Mouse (Mus musculus) CH12.LX (cell line): ENCODE data around the gene Wnt11. TPM values are rescaled to one million over a fixed set of nuclear protein-coding genes. Genes with fewer than 3 reads are reported as not detected.

Experiments used
- DNase-seq: peaks from one replicate; pipeline ENCODE4 v3.0.0-alpha.2; 2013; ENCODE audit errors: extremely low read depth
- H3K27ac ChIP-seq: 2 replicates; pipeline ENCODE4 v1.5.1; 2012; ENCODE audit warnings: low read depth, mild to moderate bottlenecking, control low read depth, moderate library complexity; ENCODE audit not compliant: insufficient read depth
- H3K27me3 ChIP-seq: replicated peaks from 2 replicates; pipeline ENCODE3; 2012; ENCODE audit warnings: inconsistent platforms
- H3K36me3 ChIP-seq, 2 experiments: replicated peaks in 1 of 2; 2 replicates each; pipeline versions ENCODE3 to v1.6.1; 2012; ENCODE audit warnings: inconsistent platforms in 1 of 2, low read length in 1 of 2, mild to moderate bottlenecking in 1 of 2, mixed read lengths in 1 of 2, moderate library complexity in 1 of 2; ENCODE audit not compliant: control insufficient read depth in 1 of 2, insufficient read depth in 1 of 2
- H3K4me1 ChIP-seq, 2 experiments: 2 replicates each; pipeline ENCODE4 v1.6.1; 2012; ENCODE audit warnings: inconsistent platforms in 1 of 2, moderate library complexity in 1 of 2; ENCODE audit not compliant: insufficient read depth in 2 of 2, control insufficient read depth in 1 of 2
- H3K4me2 ChIP-seq: 2 replicates; pipeline ENCODE4 v1.6.1; 2012; ENCODE audit warnings: low read depth, mild to moderate bottlenecking, control low read depth; ENCODE audit not compliant: poor library complexity, insufficient read depth, severe bottlenecking
- H3K4me3 ChIP-seq, 3 experiments: fragments of 150-350 bp in 1 of 3; sonication (generic) in 1 of 3; replicated peaks in 1 of 3; 2 replicates each; pipeline versions ENCODE3 to v1.5.1; 2011 to 2012; ENCODE audit warnings: low read depth in 2 of 3, low read length in 2 of 3, mild to moderate bottlenecking in 2 of 3, moderate library complexity in 2 of 3, control low read depth in 1 of 3, improper control_type of control experiment in 1 of 3, inconsistent platforms in 1 of 3, mixed read lengths in 1 of 3; ENCODE audit not compliant: poor library complexity in 1 of 3
- H3K79me2 ChIP-seq: replicated peaks from 2 replicates; pipeline ENCODE4 v1.6.1; 2012; ENCODE audit warnings: mild to moderate bottlenecking, moderate library complexity; ENCODE audit not compliant: control insufficient read depth, poor library complexity, insufficient read depth, severe bottlenecking; ENCODE audit errors: extremely low read depth
- H3K9ac ChIP-seq: 2 replicates; pipeline ENCODE4 v1.6.1; 2012; ENCODE audit warnings: low read depth, mild to moderate bottlenecking, control low read depth, moderate library complexity; ENCODE audit not compliant: insufficient read depth
- H3K9me3 ChIP-seq: replicated peaks from 2 replicates; pipeline ENCODE3; 2012; ENCODE audit warnings: low read length, inconsistent platforms, mixed read lengths
- CHD1 ChIP-seq: IDR thresholded peaks from 2 replicates; pipeline ENCODE4 v1.6.1; 2012; ENCODE audit warnings: low read depth, low read length, improper control_type of control experiment, inconsistent platforms
- CHD2 ChIP-seq: IDR thresholded peaks from 2 replicates; pipeline ENCODE4 v1.6.1; 2011; ENCODE audit warnings: low read length, improper control_type of control experiment
- CTCF ChIP-seq, 2 experiments: IDR thresholded peaks in 1 of 2; conservative IDR thresholded peaks in 1 of 2; 2 replicates each; pipeline ENCODE4 v1.5.1; 2011 to 2012; ENCODE audit warnings: low read depth in 2 of 2, low read length in 2 of 2, improper control_type of control experiment in 1 of 2, inconsistent platforms in 1 of 2, mild to moderate bottlenecking in 1 of 2, moderate library complexity in 1 of 2
- E2F4 ChIP-seq: IDR thresholded peaks from 2 replicates; pipeline ENCODE4 v1.6.1; 2011; ENCODE audit warnings: low read depth, low read length, improper control_type of control experiment; ENCODE audit not compliant: insufficient replicate concordance
- GABPA ChIP-seq: IDR thresholded peaks from 2 replicates; pipeline ENCODE4 v1.6.1; 2012; ENCODE audit warnings: low read depth, low read length, improper control_type of control experiment, inconsistent platforms; ENCODE audit not compliant: insufficient replicate concordance
- IRF4 ChIP-seq: IDR thresholded peaks from 2 replicates; pipeline ENCODE4 v1.6.1; 2014; ENCODE audit warnings: low read depth, mild to moderate bottlenecking, inconsistent platforms, low read length, improper control_type of control experiment
- JUN ChIP-seq: IDR thresholded peaks from 2 replicates; pipeline ENCODE4 v1.6.1; 2011; ENCODE audit warnings: low read depth, mild to moderate bottlenecking, low read length, improper control_type of control experiment, moderate library complexity; ENCODE audit not compliant: insufficient read depth
- KAT2A ChIP-seq: IDR thresholded peaks from 2 replicates; pipeline ENCODE4 v1.6.1; 2012; ENCODE audit warnings: low read length, improper control_type of control experiment, inconsistent platforms; ENCODE audit not compliant: insufficient replicate concordance
- MAZ ChIP-seq: IDR thresholded peaks from 2 replicates; pipeline ENCODE4 v1.6.1; 2012; ENCODE audit warnings: low read depth, mild to moderate bottlenecking, inconsistent platforms, low read length, improper control_type of control experiment, moderate library complexity
- MEF2A ChIP-seq: IDR thresholded peaks from 2 replicates; pipeline ENCODE4 v1.6.1; 2014; ENCODE audit warnings: low read depth, mild to moderate bottlenecking, inconsistent platforms, low read length, improper control_type of control experiment, borderline replicate concordance
- NRF1 ChIP-seq: IDR thresholded peaks from 2 replicates; pipeline ENCODE4 v1.6.1; 2014; ENCODE audit warnings: low read depth, mild to moderate bottlenecking, inconsistent platforms, low read length, improper control_type of control experiment, moderate library complexity
- PAX5 ChIP-seq: IDR thresholded peaks from 2 replicates; pipeline ENCODE4 v1.6.1; 2012; ENCODE audit warnings: low read length, inconsistent platforms, mixed read lengths
- POLR2AphosphoS2 ChIP-seq: IDR thresholded peaks from 2 replicates; pipeline ENCODE4 v1.6.1; 2011; ENCODE audit warnings: low read depth, low read length, improper control_type of control experiment
- RCOR1 ChIP-seq: conservative IDR thresholded peaks from 2 replicates; pipeline ENCODE4 v1.6.1; 2012; ENCODE audit warnings: low read depth, mild to moderate bottlenecking, inconsistent platforms, low read length, improper control_type of control experiment
- SIN3A ChIP-seq: IDR thresholded peaks from 2 replicates; pipeline ENCODE4 v1.6.1; 2012; ENCODE audit warnings: low read length, improper control_type of control experiment, inconsistent platforms
- TBP ChIP-seq: conservative IDR thresholded peaks from 2 replicates; pipeline ENCODE4 v1.6.1; 2011; ENCODE audit warnings: low read depth, low read length, improper control_type of control experiment
- TCF12 ChIP-seq: IDR thresholded peaks from 2 replicates; pipeline ENCODE4 v1.6.1; 2014; ENCODE audit warnings: low read depth, mild to moderate bottlenecking, inconsistent platforms, low read length, improper control_type of control experiment
- UBTF ChIP-seq: IDR thresholded peaks from 2 replicates; pipeline ENCODE4 v1.6.1; 2012; ENCODE audit warnings: low read depth, mild to moderate bottlenecking, inconsistent platforms, low read length, improper control_type of control experiment, moderate library complexity
- USF2 ChIP-seq: conservative IDR thresholded peaks from 2 replicates; pipeline ENCODE4 v1.6.1; 2011; ENCODE audit warnings: low read depth, low read length, improper control_type of control experiment
- ZC3H11A ChIP-seq: IDR thresholded peaks from 2 replicates; pipeline ENCODE4 v1.6.1; 2012; ENCODE audit warnings: low read depth, mild to moderate bottlenecking, inconsistent platforms, low read length, improper control_type of control experiment
- ZMIZ1 ChIP-seq: IDR thresholded peaks from 2 replicates; pipeline ENCODE4 v1.6.1; 2012; ENCODE audit warnings: low read depth, mild to moderate bottlenecking, inconsistent platforms, low read length, improper control_type of control experiment
- ZNF384 ChIP-seq: IDR thresholded peaks from 2 replicates; pipeline ENCODE4 v1.6.1; 2012; ENCODE audit warnings: low read depth, low read length, improper control_type of control experiment, inconsistent platforms
- dilution Hi-C: fragments of 300-500 bp; cut with MboI; formaldehyde crosslinking; loops from 2 replicates; pipeline ENCODE4 v1.14.3; 2020; ENCODE audit warnings: low sequenced_read_pairs; ENCODE audit not compliant: extremely low pct_unique_long_range_greater_than_20kb, extremely low pct_ligation_motif_present
- in situ Hi-C: fragments of 300-500 bp; cut with MboI; formaldehyde crosslinking; loops from 3 replicates; pipeline ENCODE4 v1.14.3; 2019; ENCODE audit warnings: low sequenced_read_pairs, low pct_ligation_motif_present, low pct_unique_long_range_greater_than_20kb, mixed read lengths
- polyA plus RNA-seq: library from polyadenylated mRNA; unstranded; fragments of >175 nt; gene quantifications from 2 replicates; pipeline ENCODE4 v1.2.1, GENCODE M21; 2012; ENCODE audit warnings: low read depth; ENCODE audit not compliant: insufficient read length
- total RNA-seq, 2 experiments: library from RNA; depleted of rRNA; stranded (reverse); fragments of 300-350 nt in 1 of 2; fragments of >200 nt in 1 of 2; gene quantifications; 2 replicates each; pipeline ENCODE4 v1.2.3; 2012 to 2014

Gene Wnt11
- total and polyA plus RNA-seq, 3 experiments, result 0.21 TPM; not detected in 2

GRCm38 (mm10) chr7:98794444-98794843, 40.5 kb upstream of the Wnt11 start:
- in situ Hi-C loops, result no loop called here
- peaks cover 16 to 17% of the 10 kb centered on the region in 2 experiments for H3K4me1 ChIP-seq
- TF ChIP-seq ZNF384, result no peak
- TF ChIP-seq POLR2AphosphoS2, result no peak
- TF ChIP-seq IRF4, result no peak
- no peak for TF ChIP-seq RCOR1
- TF ChIP-seq NRF1, result no peak
- TF ChIP-seq SIN3A, result no peak
- no peak for TF ChIP-seq PAX5
- no peak for TF ChIP-seq MAZ
- TF ChIP-seq MEF2A, result no peak
- no peak for TF ChIP-seq CTCF (conservative IDR thresholded peaks at IDR 0.05 in 1 of 2, IDR thresholded peaks at IDR 0.05 in 1 of 2; ENCODE audit: low read depth in 2 of 2, low read length in 2 of 2)
- TF ChIP-seq, all 38 proteins: peak for 0
- Histone ChIP-seq H3K27me3 (peaks cover 42% of the 10 kb centered on the region), H3K27ac (no peak overlapping the region), H3K9me3 (no peaks in the 10 kb centered on the region), H3K9ac (no peak overlapping the region), H3K4me2 (no peak overlapping the region), H3K79me2 (no peaks in the 10 kb centered on the region), H3K36me3 (no peaks in the 10 kb centered on the region), H3K4me3 (no peak overlapping the region)
- no peak for DNase-seq
- dilution Hi-C loops, result no loop called here

- Histone ChIP-seq H3K4me3 (no peak overlapping the region), H3K4me1 (peaks cover 21% of the 10 kb centered on the region in 2 experiments), H3K9me3 (no peaks in the 10 kb centered on the region), H3K4me2 (no peak overlapping the region), H3K27me3 (peaks cover 36% of the 10 kb centered on the region), H3K9ac (no peak overlapping the region), H3K79me2 (no peaks in the 10 kb centered on the region), H3K27ac (no peak overlapping the region), H3K36me3 (no peaks in the 10 kb centered on the region)
- dilution Hi-C loops (no loop called here), in situ Hi-C loops (no loop called here)
- no peak for DNase-seq
- TF ChIP-seq MAZ (no peak), TBP (no peak), UBTF (no peak), ZNF384 (no peak), USF2 (no peak), ZC3H11A (no peak), GABPA (no peak), MEF2A (no peak), ZMIZ1 (no peak), JUN (no peak), CHD2 (no peak), KAT2A (no peak), E2F4 (no peak), SIN3A (no peak), CHD1 (no peak), NRF1 (no peak), TCF12 (no peak), IRF4 (no peak), POLR2AphosphoS2 (no peak)
These were observed 39.3 kb upstream of the Wnt11 start for GRCm38 (mm10) chr7:98795637-98796036.
